Mouse (Mus musculus) MEL (cell line): ENCODE results near the gene Stard10. TPM values are rescaled to one million over a fixed set of nuclear protein-coding genes. Genes with fewer than 3 reads are reported as not detected.

Experiments used
- DNase-seq: peaks from one replicate; pipeline ENCODE4 v3.0.0; 2011; ENCODE audit warnings: low read depth, low spot score
- H3K27ac ChIP-seq: 2 replicates; pipeline ENCODE4 v1.5.1; 2012; ENCODE audit warnings: low read depth, mild to moderate bottlenecking, control low read depth, low read length, moderate library complexity; ENCODE audit not compliant: control insufficient read depth
- H3K27me3 ChIP-seq, 2 experiments: fragments of 150-350 bp in 1 of 2; sonication (generic) in 1 of 2; 2 replicates each; pipeline ENCODE4 v1.6.1; 2012; ENCODE audit warnings: low read length in 2 of 2, mild to moderate bottlenecking in 2 of 2, improper control_type of control experiment in 1 of 2, moderate library complexity in 1 of 2; ENCODE audit not compliant: insufficient read depth in 2 of 2, control insufficient read depth in 1 of 2
- H3K36me3 ChIP-seq, 2 experiments: 2 replicates each; pipeline ENCODE4 v1.6.1; 2012 to 2014; ENCODE audit warnings: low read length in 2 of 2, improper control_type of control experiment in 1 of 2, inconsistent platforms in 1 of 2, mild to moderate bottlenecking in 1 of 2; ENCODE audit not compliant: insufficient read depth in 2 of 2, control insufficient read depth in 1 of 2
- H3K4me1 ChIP-seq, 2 experiments: fragments of 150-350 bp in 1 of 2; sonication (generic) in 1 of 2; 2 replicates each; pipeline ENCODE4 v1.6.1; 2012; ENCODE audit warnings: low read length in 2 of 2, improper control_type of control experiment in 1 of 2, mild to moderate bottlenecking in 1 of 2; ENCODE audit not compliant: insufficient read depth in 2 of 2, control insufficient read depth in 1 of 2
- H3K4me3 ChIP-seq, 2 experiments: fragments of 150-350 bp in 1 of 2; sonication (generic) in 1 of 2; 2 replicates each; pipeline ENCODE4 v1.5.1; 2012; ENCODE audit warnings: low read depth in 2 of 2, low read length in 2 of 2, mild to moderate bottlenecking in 2 of 2, moderate library complexity in 2 of 2, control low read depth in 1 of 2, improper control_type of control experiment in 1 of 2; ENCODE audit not compliant: control insufficient read depth in 1 of 2, insufficient read depth in 1 of 2
- H3K79me2 ChIP-seq: 2 replicates; pipeline ENCODE4 v1.6.1; 2012; ENCODE audit warnings: mild to moderate bottlenecking, low read length, moderate library complexity; ENCODE audit not compliant: control insufficient read depth, poor library complexity, insufficient read depth
- H3K9ac ChIP-seq: 2 replicates; pipeline ENCODE4 v1.6.1; 2012; ENCODE audit warnings: low read depth, mild to moderate bottlenecking, control low read depth, low read length, moderate library complexity; ENCODE audit not compliant: control insufficient read depth, poor library complexity, severe bottlenecking
- H3K9me3 ChIP-seq: fragments of 150-350 bp; sonication (generic); replicated peaks from 2 replicates; pipeline ENCODE4 v1.6.1; 2012; ENCODE audit warnings: mild to moderate bottlenecking, low read length, improper control_type of control experiment, moderate library complexity; ENCODE audit not compliant: insufficient read depth
- BHLHE40 ChIP-seq: IDR thresholded peaks from 2 replicates; pipeline ENCODE4 v1.6.1; 2012; ENCODE audit warnings: low read depth, mild to moderate bottlenecking, inconsistent platforms, low read length, improper control_type of control experiment, borderline replicate concordance
- CHD1 ChIP-seq: IDR thresholded peaks from 2 replicates; pipeline ENCODE4 v1.6.1; 2012; ENCODE audit warnings: low read depth, mild to moderate bottlenecking, inconsistent platforms, low read length, improper control_type of control experiment
- CHD2 ChIP-seq: IDR thresholded peaks from 2 replicates; pipeline ENCODE4 v1.6.1; 2011; ENCODE audit warnings: low read length, improper control_type of control experiment
- EP300 ChIP-seq, 2 experiments: IDR thresholded peaks; 2 replicates each; pipeline ENCODE4 v1.6.1; 2011; ENCODE audit warnings: improper control_type of control experiment in 2 of 2, low read length in 2 of 2, low read depth in 1 of 2, mild to moderate bottlenecking in 1 of 2
- ETS1 ChIP-seq: IDR thresholded peaks from 2 replicates; pipeline ENCODE4 v1.6.1; 2012; ENCODE audit warnings: low read depth, mild to moderate bottlenecking, inconsistent platforms, low read length, improper control_type of control experiment, moderate library complexity
- GATA1 ChIP-seq: IDR thresholded peaks from 2 replicates; pipeline ENCODE4 v1.6.1; 2011; ENCODE audit warnings: low read depth, low read length, improper control_type of control experiment
- HCFC1 ChIP-seq: IDR thresholded peaks from 2 replicates; pipeline ENCODE4 v1.6.1; 2012; ENCODE audit warnings: low read depth, mild to moderate bottlenecking, inconsistent platforms, low read length, improper control_type of control experiment, moderate library complexity
- MEF2A ChIP-seq: IDR thresholded peaks from 2 replicates; pipeline ENCODE4 v1.6.1; 2014; ENCODE audit warnings: low read depth, mild to moderate bottlenecking, inconsistent platforms, low read length, improper control_type of control experiment; ENCODE audit not compliant: poor library complexity, insufficient replicate concordance, severe bottlenecking; ENCODE audit errors: extremely low read depth
- MXI1 ChIP-seq: IDR thresholded peaks from 2 replicates; pipeline ENCODE4 v1.6.1; 2011; ENCODE audit warnings: mild to moderate bottlenecking, low read depth, low read length, improper control_type of control experiment
- MYB ChIP-seq: IDR thresholded peaks from 2 replicates; pipeline ENCODE4 v1.6.1; 2011; ENCODE audit warnings: mild to moderate bottlenecking, low read depth, low read length, improper control_type of control experiment
- MYC ChIP-seq: IDR thresholded peaks from 2 replicates; pipeline ENCODE4 v1.6.1; 2011; ENCODE audit warnings: low read depth, mild to moderate bottlenecking, low read length, improper control_type of control experiment, moderate library complexity
- NELFE ChIP-seq: IDR thresholded peaks from 2 replicates; pipeline ENCODE4 v1.6.1; 2011; ENCODE audit warnings: low read depth, low read length, improper control_type of control experiment
- POLR2AphosphoS2 ChIP-seq: IDR thresholded peaks from 2 replicates; pipeline ENCODE4 v1.6.1; 2011; ENCODE audit warnings: low read length, improper control_type of control experiment
- POLR2AphosphoS5 ChIP-seq: IDR thresholded peaks from 2 replicates; pipeline ENCODE4 v1.6.1; 2012; ENCODE audit warnings: low read depth, borderline replicate concordance, mild to moderate bottlenecking, inconsistent platforms, low read length, moderate library complexity, mixed read lengths
- TAL1 ChIP-seq: IDR thresholded peaks from 2 replicates; pipeline ENCODE4 v1.6.1; 2012; ENCODE audit warnings: mild to moderate bottlenecking, inconsistent platforms, low read length, moderate library complexity, mixed read lengths
- TBP ChIP-seq: IDR thresholded peaks from 2 replicates; pipeline ENCODE4 v1.8.0; 2011; ENCODE audit warnings: low read depth, low read length, improper control_type of control experiment
- USF1 ChIP-seq: IDR thresholded peaks from 2 replicates; pipeline ENCODE4 v1.6.1; 2014; ENCODE audit warnings: low read depth, mild to moderate bottlenecking, inconsistent platforms, low read length, improper control_type of control experiment, moderate library complexity
- USF2 ChIP-seq, 2 experiments: IDR thresholded peaks; 2 replicates each; pipeline ENCODE4 v1.6.1; 2011 to 2012; ENCODE audit warnings: improper control_type of control experiment in 2 of 2, low read length in 2 of 2, borderline replicate concordance in 1 of 2, inconsistent platforms in 1 of 2, low read depth in 1 of 2, mild to moderate bottlenecking in 1 of 2; ENCODE audit not compliant: insufficient read depth in 1 of 2
- ZKSCAN1 ChIP-seq: IDR thresholded peaks from 2 replicates; pipeline ENCODE4 v1.6.1; 2012; ENCODE audit warnings: low read depth, mild to moderate bottlenecking, inconsistent platforms, low read length, improper control_type of control experiment, moderate library complexity
- polyA plus RNA-seq, 2 experiments: library from polyadenylated mRNA; stranded (reverse) in 1 of 2; unstranded in 1 of 2; fragments of >175 nt in 1 of 2; fragments of >200 nt in 1 of 2; gene quantifications; 2 replicates each; pipeline versions ENCODE4 v1.2.1 to v1.2.4; 2012; ENCODE audit warnings: low replicate concordance in 2 of 2, low read depth in 1 of 2; ENCODE audit not compliant: insufficient read length in 2 of 2, insufficient read depth in 1 of 2, missing spikeins in 1 of 2
- total RNA-seq: library from RNA; depleted of rRNA; stranded (reverse); fragments of 300-350 nt; gene quantifications from 2 replicates; pipeline ENCODE4 v1.2.3, GENCODE M21; 2012

Stard10 gene
- total and polyA plus RNA-seq, 3 experiments, result 9.3 to 17.9 TPM; not detected in 1

- H3K36me3 ChIP-seq, result no peaks in the 10 kb centered on the region
- H3K9me3 ChIP-seq, result no peaks in the 10 kb centered on the region
- no peak overlapping the region for H3K9ac ChIP-seq
These were observed 25.2 kb upstream of the Stard10 start for GRCm38 (mm10) chr7:101291641-101292040.

GRCm38 (mm10) chr7:101292086-101292485, 24.8 kb upstream of the Stard10 start:
- H3K27me3 ChIP-seq, result no peaks in the 10 kb centered on the region
- DNase-seq, result no peak
- H3K79me2 ChIP-seq, result no peaks in the 10 kb centered on the region
- H3K9ac ChIP-seq, result no peak overlapping the region
- H3K9me3 ChIP-seq, result no peaks in the 10 kb centered on the region
- no peaks in the 10 kb centered on the region for H3K36me3 ChIP-seq
- H3K4me1 ChIP-seq, result no peaks in the 10 kb centered on the region
- TF ChIP-seq TBP, result no peak
- H3K4me3 ChIP-seq, result no peak overlapping the region
- no peak overlapping the region for H3K27ac ChIP-seq

More at GRCm38 (mm10) chr7:101291641-101292040, 25.2 kb upstream of the Stard10 start:
- Histone ChIP-seq H3K79me2 (no peaks in the 10 kb centered on the region), H3K4me3 (no peak overlapping the region), H3K4me1 (no peaks in the 10 kb centered on the region), H3K27ac (no peak overlapping the region), H3K27me3 (no peaks in the 10 kb centered on the region)
- TF ChIP-seq ZKSCAN1, result no peak
- no peak for TF ChIP-seq MXI1
- no peak for TF ChIP-seq POLR2AphosphoS5
- no peak for TF ChIP-seq NELFE
- no peak for TF ChIP-seq MEF2A
- no peak for TF ChIP-seq ETS1
- TF ChIP-seq BHLHE40, result no peak
- TF ChIP-seq POLR2AphosphoS2, result no peak
- TF ChIP-seq CHD1, result no peak
- TF ChIP-seq MYB, result no peak
- no peak for TF ChIP-seq MYC
- TF ChIP-seq USF1, result no peak
- no peak for TF ChIP-seq CHD2
- no peak for TF ChIP-seq USF2 (IDR thresholded peaks at IDR 0.05; ENCODE audit: borderline replicate concordance in 1 of 2, insufficient read depth in 1 of 2, low read depth in 1 of 2, low read length in 2 of 2)
- no peak for DNase-seq

GRCm38 (mm10) chr7:101292696-101293095, 24.2 kb upstream of the Stard10 start:
- no peak for DNase-seq
- H3K27ac ChIP-seq, result no peak overlapping the region
- no peaks in the 10 kb centered on the region for H3K4me1 ChIP-seq
- no peaks in the 10 kb centered on the region for H3K27me3 ChIP-seq
- H3K36me3 ChIP-seq, result no peaks in the 10 kb centered on the region; a peak in 1 of 4 replicates
- no peak for TF ChIP-seq GATA1
- no peak for TF ChIP-seq HCFC1
- no peak for TF ChIP-seq EP300 (IDR thresholded peaks at IDR 0.05; ENCODE audit: low read depth in 1 of 2, low read length in 2 of 2)
- TF ChIP-seq POLR2AphosphoS2, result no peak
- TF ChIP-seq TAL1, result no peak
- no peak for TF ChIP-seq USF1
- no peak for TF ChIP-seq CHD2
- no peak for TF ChIP-seq NELFE
- no peaks in the 10 kb centered on the region for H3K9me3 ChIP-seq
- H3K9ac ChIP-seq, result no peak overlapping the region
- no peak overlapping the region for H3K4me3 ChIP-seq
- no peaks in the 10 kb centered on the region for H3K79me2 ChIP-seq
